ENCODE assay signal across 8 mouse cellular contexts in the genomic region with DNA sequence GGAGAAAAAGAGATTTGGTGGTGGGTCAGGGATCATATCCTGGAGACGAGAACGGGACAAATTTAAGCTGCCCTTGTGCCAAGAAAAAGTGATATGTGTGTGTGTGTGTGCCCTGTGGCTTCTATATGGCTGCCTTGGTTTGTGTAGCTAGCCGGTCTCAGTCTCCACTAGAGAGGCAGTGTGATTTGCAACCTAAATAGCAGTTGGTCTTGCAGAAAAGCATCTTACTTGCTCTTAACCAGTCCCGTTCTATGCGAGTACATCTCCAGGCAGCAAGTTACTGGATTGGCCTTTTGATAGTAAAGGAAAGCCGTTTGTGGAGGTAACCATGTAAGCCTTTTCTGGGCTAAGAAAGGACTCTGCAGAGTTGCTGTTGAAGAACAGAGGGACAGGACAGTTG. TPM values are rescaled to one million over a fixed set of nuclear protein-coding genes. Genes with fewer than 3 reads are reported as not detected.
DNase-seq lines count a peak whose midpoint lies in the region; ATAC-seq and TF ChIP-seq lines count a peak whose summit lies in the region.

No protein-coding gene starts in this region.

- H3K9ac ChIP-seq in heart, embryonic 12.5 days, result peak overlapping the region; percentile 99
- H3K9ac ChIP-seq in ES-Bruce4 (ENCODE audit: low read depth, poor library complexity, severe bottlenecking), result peak overlapping the region; percentile 98
- H3K9ac ChIP-seq in forebrain, postnatal 0 days, result peak overlapping the region; percentile 74; the same call in 1 of the 2 replicates
- H3K9ac ChIP-seq in midbrain, embryonic 12.5 days (replicated peaks), result peak overlapping the region; percentile 94

- peaks cover 38% of the 10 kb centered on the region for H3K4me1 ChIP-seq in heart, embryonic 12.5 days (replicated peaks)
- peaks cover 4% of the 10 kb centered on the region for H3K4me1 ChIP-seq in ES-Bruce4 (ENCODE audit: control insufficient read depth, insufficient read depth, low read length)
- H3K4me1 ChIP-seq in forebrain, postnatal 0 days (ENCODE audit: insufficient read depth), result peaks cover 12% of the 10 kb centered on the region; the same call in 1 of the 2 replicates
- H3K4me1 ChIP-seq in midbrain, embryonic 12.5 days, result peaks cover 36% of the 10 kb centered on the region

- peak overlapping the region; percentile 97 for H3K4me3 ChIP-seq in heart, embryonic 12.5 days
- peak overlapping the region; percentile 87 for H3K4me3 ChIP-seq in ES-Bruce4 (ENCODE audit: low read depth, low read length)
- peak overlapping the region; percentile 74 for H3K4me3 ChIP-seq in forebrain, postnatal 0 days (ENCODE audit: low read depth, low read length)
- H3K4me3 ChIP-seq in midbrain, embryonic 12.5 days, result peak overlapping the region; percentile 95

- peaks cover 8% of the 10 kb centered on the region for H3K9me3 ChIP-seq in heart, embryonic 12.5 days (replicated peaks)
- H3K9me3 ChIP-seq in ES-Bruce4 (replicated peaks; ENCODE audit: control insufficient read depth, insufficient read depth, low read length, poor library complexity, severe bottlenecking), result 0 out of 2 replicates have a peak, but pooled peaks cover 5% of the 10 kb centered on the region
- H3K9me3 ChIP-seq in forebrain, postnatal 0 days (ENCODE audit: low read length), result no peaks in the 10 kb centered on the region
- peaks cover 4% of the 10 kb centered on the region; the same call in 1 of the 2 replicates for H3K9me3 ChIP-seq in midbrain, embryonic 12.5 days

- peaks cover 17% of the 10 kb centered on the region for H3K36me3 ChIP-seq in heart, embryonic 12.5 days
- no peaks in the 10 kb centered on the region for H3K36me3 ChIP-seq in ES-Bruce4 (ENCODE audit: control insufficient read depth, insufficient read depth, low read length, poor library complexity, severe bottlenecking)
- H3K36me3 ChIP-seq in forebrain, postnatal 0 days (ENCODE audit: insufficient read depth), result no peaks in the 10 kb centered on the region
- peaks cover 19% of the 10 kb centered on the region for H3K36me3 ChIP-seq in midbrain, embryonic 12.5 days

- 10% methylated on average over 6 of the region's 6 CpGs for WGBS in heart, embryonic 12.5 days
- WGBS in forebrain, postnatal 0 days, result 3% methylated on average over 6 of the region's 6 CpGs
- 7% methylated on average over 6 of the region's 6 CpGs for WGBS in midbrain, embryonic 12.5 days

- no peak for TF ChIP-seq CTCF in ES-Bruce4 (IDR thresholded peaks at IDR 0.05; ENCODE audit: low read depth, low read length)
- TF ChIP-seq CTCF in forebrain, postnatal 0 days (IDR thresholded peaks at IDR 0.05; ENCODE audit: low read depth), result no peak

- no peak for TF ChIP-seq POLR2A in ES-Bruce4 (IDR thresholded peaks at IDR 0.05; ENCODE audit: insufficient read depth, low read length)

- peak overlapping the region; percentile 76 for H3K4me2 ChIP-seq in heart, embryonic 12.5 days
- H3K4me2 ChIP-seq in forebrain, postnatal 0 days (ENCODE audit: low read depth), result peak overlapping the region; percentile 90
- peak overlapping the region; percentile 88 for H3K4me2 ChIP-seq in midbrain, embryonic 12.5 days (replicated peaks)

- intact Hi-C loops in heart, postnatal 25 days (cut with DNase I), result loop anchor here (5.0 kb wide), 3 partner anchors 39 to 74 kb away; no protein-coding TSS in a partner anchor

- H3K27ac ChIP-seq in heart, embryonic 12.5 days (ENCODE audit: poor library complexity, severe bottlenecking), result peak overlapping the region; percentile 85
- no peak overlapping the region for H3K27ac ChIP-seq in ES-Bruce4 (ENCODE audit: insufficient read depth, low read length)
- H3K27ac ChIP-seq in forebrain, postnatal 0 days (ENCODE audit: low read depth, low read length), result peak overlapping the region; percentile 86
- H3K27ac ChIP-seq in midbrain, embryonic 12.5 days (replicated peaks), result peak overlapping the region; percentile 82

- H3K27me3 ChIP-seq in heart, embryonic 12.5 days (replicated peaks), result no peaks in the 10 kb centered on the region
- no peaks in the 10 kb centered on the region for H3K27me3 ChIP-seq in ES-Bruce4 (ENCODE audit: control insufficient read depth, insufficient read depth, low read length, poor library complexity, severe bottlenecking)
- H3K27me3 ChIP-seq in forebrain, postnatal 0 days (ENCODE audit: insufficient read depth, low read length), result no peaks in the 10 kb centered on the region
- no peaks in the 10 kb centered on the region for H3K27me3 ChIP-seq in midbrain, embryonic 12.5 days

- no peak for ATAC-seq in heart, embryonic 12.5 days (ENCODE audit: insufficient number of reproducible peaks, low FRiP score)
- no peak for ATAC-seq in forebrain, postnatal 0 days
- no peak for ATAC-seq in midbrain, embryonic 12.5 days (ENCODE audit: low FRiP score, low read depth)
- ATAC-seq in granulocyte monocyte progenitor cell, adult 5-6 weeks (replicated peaks; ENCODE audit: poor library complexity, severe bottlenecking), result no peak

- DNase-seq in heart, postnatal 25 days (ENCODE audit: low spot score), result no peak
- no peak for DNase-seq in forebrain, postnatal 0 days
- DNase-seq in ovary, postnatal 10 days (ENCODE audit: low spot score), result no peak
- no peak for DNase-seq in gastrocnemius, postnatal 10 days

- no peak for TF ChIP-seq EP300 in ES-Bruce4 (IDR thresholded peaks at IDR 0.05; ENCODE audit: insufficient read depth, low read depth, low read length)

RNA-seq across cellular contexts. Expression of a gene that starts 1.7 kb away (rescaled TPM):
- polyA plus RNA-seq in heart, embryonic 12.5 days (2016; fragmentation: Nextera tagmentation; extraction: Ambion mirVana), result 16.2 and 16.9 TPM in 2 replicates
- 10 to 100 TPM; 26.6 to 26.8 TPM for total RNA-seq in heart, postnatal 25 days (2021)
- 57.6 and 61.8 TPM in 2 replicates for polyA plus RNA-seq in ES-Bruce4 (2011; ENCODE audit: insufficient read depth, insufficient read length, low read depth, missing spikeins)
- total RNA-seq in forebrain, postnatal 0 days (2014; rRNA removed), result 24.4 and 34.2 TPM in 2 replicates
- 16.1 and 20.8 TPM in 2 replicates for polyA plus RNA-seq in forebrain, postnatal 0 days (2015; fragmentation: Nextera tagmentation; extraction: Ambion mirVana)
- polyA plus RNA-seq in midbrain, embryonic 12.5 days (2016; fragmentation: Nextera tagmentation; extraction: Ambion mirVana), result 16.2 and 17.1 TPM in 2 replicates
- total RNA-seq in granulocyte monocyte progenitor cell, adult 5-6 weeks (2014; fragmentation: Nextera tagmentation), result 28.6 and 33.8 TPM in 2 replicates
- 17.7 and 18.8 TPM in 2 replicates for total RNA-seq in granulocyte monocyte progenitor cell, adult 5-6 weeks (2017)
- 10 to 100 TPM; 77.2 to 80.5 TPM for total RNA-seq in gastrocnemius, postnatal 10 days (2021)
